Mouse (Mus musculus): ENCODE measurements around the gene Tgfb1.

The Tgfb1 gene

GRCm38 (mm10) chr7:25738277-25738676 lies 51.5 kb downstream of the Tgfb1 start:
- no peak for DNase-seq

- no peak for DNase-seq
Observed at GRCm38 (mm10) chr7:25746844-25747243, 60.0 kb downstream of the Tgfb1 start.

GRCm38 (mm10) chr7:25753076-25753475 lies 66.3 kb downstream of the Tgfb1 start:
- DNase-seq: no peak

DNA sequence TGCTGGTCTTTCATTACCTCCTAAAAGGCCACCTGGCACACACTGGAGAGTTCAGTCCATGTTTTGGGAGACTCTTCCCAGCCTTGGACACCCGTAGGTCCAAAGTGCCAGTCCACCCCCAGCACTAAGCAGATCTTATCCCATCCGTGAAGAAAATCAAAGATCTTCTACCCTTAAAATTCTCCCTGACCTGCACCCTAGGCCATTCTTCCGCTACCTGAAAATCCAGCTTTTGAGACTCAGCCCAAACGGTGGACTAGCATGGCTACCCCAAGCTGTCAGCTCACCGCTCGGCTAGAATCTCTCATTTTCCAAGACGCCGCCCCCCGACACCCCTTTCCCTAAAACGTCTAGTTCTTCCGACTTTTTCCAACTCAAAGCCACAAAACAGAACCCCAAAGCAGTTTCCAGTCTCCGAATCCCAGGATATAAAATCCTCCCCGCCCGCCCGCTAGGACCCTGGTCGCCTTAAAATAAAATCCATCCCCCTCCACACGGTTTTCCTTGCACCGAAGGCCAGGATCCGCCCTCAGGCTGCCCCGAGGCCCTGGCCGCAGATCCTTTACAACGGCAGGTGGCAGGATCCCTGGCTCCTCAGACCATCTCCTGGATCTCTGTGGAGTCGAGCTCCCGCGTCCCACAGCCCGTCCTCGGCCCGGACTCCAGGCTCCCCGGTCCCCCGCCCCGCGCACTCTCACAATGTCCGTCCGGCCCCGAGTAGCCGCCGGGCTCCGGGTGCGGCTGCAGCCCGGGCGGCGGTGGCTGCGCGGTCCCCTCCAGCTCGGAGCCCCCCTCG lies 67.0 kb downstream of the Tgfb1 start:
- DNase-seq: peak; percentile 65

DNA sequence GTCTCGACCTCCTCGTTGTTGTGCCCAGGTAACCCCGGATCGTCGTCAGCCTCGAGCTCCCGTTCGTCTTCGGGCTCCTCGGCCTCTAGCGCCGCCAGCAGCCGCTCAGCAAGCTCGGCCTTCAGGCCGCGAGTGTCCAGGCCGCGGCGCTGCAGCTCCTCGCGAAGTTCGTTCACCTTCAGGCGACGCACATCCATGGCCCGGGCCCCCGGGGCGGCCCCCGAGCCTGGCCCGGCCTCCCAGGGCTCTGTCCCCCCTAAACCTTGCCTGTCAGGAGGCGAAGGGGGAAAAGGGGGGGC lies 67.6 kb downstream of the Tgfb1 start:
- DNase-seq: no peak

Data from lung, postnatal 10 days (tissue).